Mouse (Mus musculus) MEL (cell line): ENCODE results near the gene Cfap43. TPM values are rescaled to one million over a fixed set of nuclear protein-coding genes. Genes with fewer than 3 reads are reported as not detected.

Experiments used
- DNase-seq: peaks from one replicate; pipeline ENCODE4 v3.0.0; 2011; ENCODE audit warnings: low read depth, low spot score
- H3K27ac ChIP-seq: 2 replicates; pipeline ENCODE4 v1.5.1; 2012; ENCODE audit warnings: low read depth, mild to moderate bottlenecking, control low read depth, low read length, moderate library complexity; ENCODE audit not compliant: control insufficient read depth
- H3K27me3 ChIP-seq, 2 experiments: fragments of 150-350 bp in 1 of 2; sonication (generic) in 1 of 2; 2 replicates each; pipeline ENCODE4 v1.6.1; 2012; ENCODE audit warnings: low read length in 2 of 2, mild to moderate bottlenecking in 2 of 2, improper control_type of control experiment in 1 of 2, moderate library complexity in 1 of 2; ENCODE audit not compliant: insufficient read depth in 2 of 2, control insufficient read depth in 1 of 2
- H3K36me3 ChIP-seq, 2 experiments: 2 replicates each; pipeline ENCODE4 v1.6.1; 2012 to 2014; ENCODE audit warnings: low read length in 2 of 2, improper control_type of control experiment in 1 of 2, inconsistent platforms in 1 of 2, mild to moderate bottlenecking in 1 of 2; ENCODE audit not compliant: insufficient read depth in 2 of 2, control insufficient read depth in 1 of 2
- H3K4me1 ChIP-seq, 2 experiments: fragments of 150-350 bp in 1 of 2; sonication (generic) in 1 of 2; 2 replicates each; pipeline ENCODE4 v1.6.1; 2012; ENCODE audit warnings: low read length in 2 of 2, improper control_type of control experiment in 1 of 2, mild to moderate bottlenecking in 1 of 2; ENCODE audit not compliant: insufficient read depth in 2 of 2, control insufficient read depth in 1 of 2
- H3K4me3 ChIP-seq, 2 experiments: fragments of 150-350 bp in 1 of 2; sonication (generic) in 1 of 2; 2 replicates each; pipeline ENCODE4 v1.5.1; 2012; ENCODE audit warnings: low read depth in 2 of 2, low read length in 2 of 2, mild to moderate bottlenecking in 2 of 2, moderate library complexity in 2 of 2, control low read depth in 1 of 2, improper control_type of control experiment in 1 of 2; ENCODE audit not compliant: control insufficient read depth in 1 of 2, insufficient read depth in 1 of 2
- H3K79me2 ChIP-seq: 2 replicates; pipeline ENCODE4 v1.6.1; 2012; ENCODE audit warnings: mild to moderate bottlenecking, low read length, moderate library complexity; ENCODE audit not compliant: control insufficient read depth, poor library complexity, insufficient read depth
- H3K9ac ChIP-seq: 2 replicates; pipeline ENCODE4 v1.6.1; 2012; ENCODE audit warnings: low read depth, mild to moderate bottlenecking, control low read depth, low read length, moderate library complexity; ENCODE audit not compliant: control insufficient read depth, poor library complexity, severe bottlenecking
- H3K9me3 ChIP-seq: fragments of 150-350 bp; sonication (generic); replicated peaks from 2 replicates; pipeline ENCODE4 v1.6.1; 2012; ENCODE audit warnings: mild to moderate bottlenecking, low read length, improper control_type of control experiment, moderate library complexity; ENCODE audit not compliant: insufficient read depth
- BHLHE40 ChIP-seq: IDR thresholded peaks from 2 replicates; pipeline ENCODE4 v1.6.1; 2012; ENCODE audit warnings: low read depth, mild to moderate bottlenecking, inconsistent platforms, low read length, improper control_type of control experiment, borderline replicate concordance
- CHD1 ChIP-seq: IDR thresholded peaks from 2 replicates; pipeline ENCODE4 v1.6.1; 2012; ENCODE audit warnings: low read depth, mild to moderate bottlenecking, inconsistent platforms, low read length, improper control_type of control experiment
- CHD2 ChIP-seq: IDR thresholded peaks from 2 replicates; pipeline ENCODE4 v1.6.1; 2011; ENCODE audit warnings: low read length, improper control_type of control experiment
- CTCF ChIP-seq, 3 experiments: IDR thresholded peaks in 2 of 3; conservative IDR thresholded peaks in 1 of 3; 2 replicates each; pipeline ENCODE4 v1.5.1; 2011 to 2012; ENCODE audit warnings: low read length in 3 of 3, low read depth in 2 of 3, mild to moderate bottlenecking in 2 of 3, improper control_type of control experiment in 1 of 3, inconsistent platforms in 1 of 3, mixed read lengths in 1 of 3, moderate library complexity in 1 of 3; ENCODE audit not compliant: control insufficient read depth in 1 of 3, insufficient read depth in 1 of 3, poor library complexity in 1 of 3, severe bottlenecking in 1 of 3
- GABPA ChIP-seq: IDR thresholded peaks from 2 replicates; pipeline ENCODE4 v1.6.1; 2012; ENCODE audit warnings: low read depth, mild to moderate bottlenecking, inconsistent platforms, low read length, improper control_type of control experiment, moderate library complexity
- HCFC1 ChIP-seq: IDR thresholded peaks from 2 replicates; pipeline ENCODE4 v1.6.1; 2012; ENCODE audit warnings: low read depth, mild to moderate bottlenecking, inconsistent platforms, low read length, improper control_type of control experiment, moderate library complexity
- JUND ChIP-seq: IDR thresholded peaks from 2 replicates; pipeline ENCODE4 v1.6.1; 2011; ENCODE audit warnings: low read depth, mild to moderate bottlenecking, improper control_type of control experiment, low read length
- KAT2A ChIP-seq: conservative IDR thresholded peaks from 2 replicates; pipeline ENCODE4 v1.6.1; 2012; ENCODE audit warnings: low read depth, low read length, improper control_type of control experiment, inconsistent platforms
- MAFK ChIP-seq: IDR thresholded peaks from 2 replicates; pipeline ENCODE4 v1.6.1; 2011; ENCODE audit warnings: low read depth, mild to moderate bottlenecking, low read length, improper control_type of control experiment, borderline replicate concordance
- MAX ChIP-seq: IDR thresholded peaks from 2 replicates; pipeline ENCODE4 v1.6.1; 2011; ENCODE audit warnings: low read length, improper control_type of control experiment
- MAZ ChIP-seq: IDR thresholded peaks from 2 replicates; pipeline ENCODE4 v1.6.1; 2012; ENCODE audit warnings: low read depth, mild to moderate bottlenecking, inconsistent platforms, low read length, improper control_type of control experiment
- MEF2A ChIP-seq: IDR thresholded peaks from 2 replicates; pipeline ENCODE4 v1.6.1; 2014; ENCODE audit warnings: low read depth, mild to moderate bottlenecking, inconsistent platforms, low read length, improper control_type of control experiment; ENCODE audit not compliant: poor library complexity, insufficient replicate concordance, severe bottlenecking; ENCODE audit errors: extremely low read depth
- NRF1 ChIP-seq: IDR thresholded peaks from 2 replicates; pipeline ENCODE4 v1.6.1; 2014; ENCODE audit warnings: low read depth, mild to moderate bottlenecking, inconsistent platforms, low read length, improper control_type of control experiment, moderate library complexity; ENCODE audit not compliant: poor library complexity, insufficient read depth, severe bottlenecking
- POLR2A ChIP-seq, 2 experiments: IDR thresholded peaks; 2 replicates each; pipeline ENCODE4 v1.6.1; 2011 to 2012; ENCODE audit warnings: low read length in 2 of 2, mild to moderate bottlenecking in 2 of 2, control low read depth in 1 of 2, improper control_type of control experiment in 1 of 2, low read depth in 1 of 2, moderate library complexity in 1 of 2; ENCODE audit not compliant: control insufficient read depth in 1 of 2, insufficient read depth in 1 of 2, poor library complexity in 1 of 2
- POLR2AphosphoS5 ChIP-seq: IDR thresholded peaks from 2 replicates; pipeline ENCODE4 v1.6.1; 2012; ENCODE audit warnings: low read depth, borderline replicate concordance, mild to moderate bottlenecking, inconsistent platforms, low read length, moderate library complexity, mixed read lengths
- RAD21 ChIP-seq: IDR thresholded peaks from 2 replicates; pipeline ENCODE4 v1.6.1; 2011; ENCODE audit warnings: mild to moderate bottlenecking, low read depth, low read length, improper control_type of control experiment
- RCOR1 ChIP-seq: IDR thresholded peaks from 2 replicates; pipeline ENCODE4 v1.6.1; 2012; ENCODE audit warnings: low read depth, mild to moderate bottlenecking, inconsistent platforms, low read length, improper control_type of control experiment
- TAL1 ChIP-seq: IDR thresholded peaks from 2 replicates; pipeline ENCODE4 v1.6.1; 2012; ENCODE audit warnings: mild to moderate bottlenecking, inconsistent platforms, low read length, moderate library complexity, mixed read lengths
- TBP ChIP-seq: IDR thresholded peaks from 2 replicates; pipeline ENCODE4 v1.8.0; 2011; ENCODE audit warnings: low read depth, low read length, improper control_type of control experiment
- TCF12 ChIP-seq: IDR thresholded peaks from 2 replicates; pipeline ENCODE4 v1.6.1; 2014; ENCODE audit warnings: low read depth, mild to moderate bottlenecking, inconsistent platforms, low read length, improper control_type of control experiment, moderate library complexity
- UBTF ChIP-seq: IDR thresholded peaks from 2 replicates; pipeline ENCODE4 v1.6.1; 2012; ENCODE audit warnings: low read depth, mild to moderate bottlenecking, inconsistent platforms, low read length, improper control_type of control experiment, moderate library complexity, borderline replicate concordance; ENCODE audit not compliant: insufficient read depth
- USF1 ChIP-seq: IDR thresholded peaks from 2 replicates; pipeline ENCODE4 v1.6.1; 2014; ENCODE audit warnings: low read depth, mild to moderate bottlenecking, inconsistent platforms, low read length, improper control_type of control experiment, moderate library complexity
- ZKSCAN1 ChIP-seq: IDR thresholded peaks from 2 replicates; pipeline ENCODE4 v1.6.1; 2012; ENCODE audit warnings: low read depth, mild to moderate bottlenecking, inconsistent platforms, low read length, improper control_type of control experiment, moderate library complexity
- ZNF384 ChIP-seq: IDR thresholded peaks from 2 replicates; pipeline ENCODE4 v1.6.1; 2012; ENCODE audit warnings: low read depth, mild to moderate bottlenecking, inconsistent platforms, low read length, improper control_type of control experiment
- polyA plus RNA-seq, 2 experiments: library from polyadenylated mRNA; stranded (reverse) in 1 of 2; unstranded in 1 of 2; fragments of >175 nt in 1 of 2; fragments of >200 nt in 1 of 2; gene quantifications; 2 replicates each; pipeline versions ENCODE4 v1.2.1 to v1.2.4; 2012; ENCODE audit warnings: low replicate concordance in 2 of 2, low read depth in 1 of 2; ENCODE audit not compliant: insufficient read length in 2 of 2, insufficient read depth in 1 of 2, missing spikeins in 1 of 2
- total RNA-seq: library from RNA; depleted of rRNA; stranded (reverse); fragments of 300-350 nt; gene quantifications from 2 replicates; pipeline ENCODE4 v1.2.3, GENCODE M21; 2012

Cfap43 gene
- total and polyA plus RNA-seq, 3 experiments: 0.10 to 0.12 TPM; not detected in 1

DNA sequence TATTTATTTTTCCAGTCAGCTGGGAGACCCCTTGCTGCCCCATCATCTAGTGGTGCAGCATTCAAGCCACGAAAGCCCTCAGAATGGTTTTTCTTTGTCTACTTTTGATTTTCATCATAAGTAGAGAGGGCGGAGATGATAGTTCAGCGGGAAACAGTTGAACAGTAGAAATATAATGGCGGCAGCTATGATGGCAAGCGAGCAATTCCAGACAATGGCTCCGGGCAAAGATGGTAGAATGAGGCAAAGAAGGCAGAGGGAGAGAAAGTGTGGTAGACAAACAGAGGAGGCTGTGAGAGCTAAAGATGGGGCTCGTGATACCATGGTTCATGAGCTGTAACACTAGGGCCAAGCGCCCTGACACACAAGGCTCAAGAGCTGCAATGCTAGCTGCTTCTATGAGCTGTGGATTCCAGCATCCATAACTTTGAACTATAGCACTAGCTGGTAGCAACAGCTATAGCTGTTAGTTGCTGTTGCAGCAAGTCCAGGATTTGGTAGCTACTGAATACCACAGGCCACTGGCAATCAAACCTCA, 213.2 kb downstream of the Cfap43 start (continued):
- TF ChIP-seq NRF1 (no peak), TBP (peak; percentile 90), UBTF (no peak), HCFC1 (no peak), TAL1 (no peak)

DNA sequence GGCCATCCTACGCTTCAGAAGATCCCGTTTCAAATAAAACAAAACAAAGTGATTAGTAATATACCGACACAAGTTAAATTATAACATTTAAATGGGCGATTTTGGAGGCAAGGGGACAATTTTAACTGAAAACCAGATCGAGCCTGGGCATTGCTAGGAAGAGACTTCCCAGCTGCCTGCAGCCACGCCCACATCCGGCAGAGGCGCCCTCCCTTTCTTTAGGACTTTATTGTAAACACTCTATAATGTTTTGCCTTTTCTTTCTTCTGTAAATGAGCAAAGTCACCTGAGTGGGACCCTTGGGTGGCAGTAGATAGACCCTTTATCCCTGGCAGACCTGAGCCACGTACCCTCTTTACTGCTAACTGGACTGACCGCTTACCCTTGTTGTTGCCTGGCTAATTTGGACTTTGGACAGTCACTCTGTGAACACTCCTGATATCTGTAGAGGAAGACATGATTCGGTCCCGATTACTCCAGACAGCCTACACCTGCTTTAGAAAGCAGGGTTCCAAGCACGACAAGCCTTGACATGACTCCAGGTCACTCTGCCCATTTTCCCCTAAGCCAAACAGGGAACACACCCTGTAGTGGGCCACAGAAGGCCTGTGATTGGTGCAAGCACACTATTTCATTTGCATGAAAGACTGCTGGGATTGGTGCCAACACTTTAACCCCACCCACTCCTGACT, 213.9 kb downstream of the Cfap43 start:
- DNase-seq: peak; percentile 35
- Histone ChIP-seq H3K27me3 (no peaks in the 10 kb centered on the region), H3K9ac (no peak overlapping the region), H3K36me3 (no peaks in the 10 kb centered on the region), H3K4me1 (no peaks in the 10 kb centered on the region), H3K9me3 (no peaks in the 10 kb centered on the region), H3K27ac (no peak overlapping the region), H3K4me3 (no peak overlapping the region), H3K79me2 (no peaks in the 10 kb centered on the region)
- no peak for TF ChIP-seq CHD2
- no peak for TF ChIP-seq MAFK
- TF ChIP-seq JUND: no peak
- TF ChIP-seq RCOR1: no peak
- no peak for TF ChIP-seq CTCF (IDR thresholded peaks at IDR 0.05 in 2 of 3, conservative IDR thresholded peaks at IDR 0.05 in 1 of 3; ENCODE audit: control insufficient read depth in 1 of 3, insufficient read depth in 1 of 3, low read depth in 2 of 3, low read length in 3 of 3, poor library complexity in 1 of 3, severe bottlenecking in 1 of 3)
- TF ChIP-seq POLR2AphosphoS5: no peak
- no peak for TF ChIP-seq ZNF384
- TF ChIP-seq ZKSCAN1: no peak
- no peak for TF ChIP-seq MAX
- no peak for TF ChIP-seq CHD1
- TF ChIP-seq RAD21: no peak
- TF ChIP-seq KAT2A: no peak
- no peak for TF ChIP-seq GABPA
- TF ChIP-seq BHLHE40: no peak
- TF ChIP-seq TCF12: no peak
- no peak for TF ChIP-seq MEF2A
- no peak for TF ChIP-seq MAZ
- no peak for TF ChIP-seq POLR2A (IDR thresholded peaks at IDR 0.05; ENCODE audit: control insufficient read depth in 1 of 2, insufficient read depth in 1 of 2, low read depth in 1 of 2, low read length in 2 of 2, poor library complexity in 1 of 2)
- TF ChIP-seq USF1: no peak
